Mouse (Mus musculus) G1E-ER4 (cell line): Measurements from ENCODE around the gene Gm20388. TPM values are rescaled to one million over a fixed set of nuclear protein-coding genes. Genes with fewer than 3 reads are reported as not detected.

Experiments
- GATA1 ChIP-seq: IDR thresholded peaks from one replicate; pipeline ENCODE4 v1.8.0; 2012; ENCODE audit warnings: low read length, inconsistent platforms
- polyA plus RNA-seq: library from polyadenylated mRNA; stranded (reverse); fragments of >175 nt; gene quantifications from 2 replicates; pipeline ENCODE4 v1.2.3, GENCODE M21; 2012

Gm20388 gene
- polyA plus RNA-seq, 1 experiment = not detected

GRCm38 (mm10) chr8:124146286-124146685, 4235.6 kb downstream of the Gm20388 start:
- no peak for TF ChIP-seq GATA1

- no peak for TF ChIP-seq GATA1
These were observed 4239.4 kb downstream of the Gm20388 start for GRCm38 (mm10) chr8:124150009-124150408.

GRCm38 (mm10) chr8:124150536-124150935, 4239.9 kb downstream of the Gm20388 start:
- TF ChIP-seq GATA1 = no peak

- no peak for TF ChIP-seq GATA1
These were observed 4241.2 kb downstream of the Gm20388 start for GRCm38 (mm10) chr8:124151881-124152280.

- TF ChIP-seq GATA1 = no peak
These were observed 4242.1 kb downstream of the Gm20388 start for GRCm38 (mm10) chr8:124152771-124153170.

GRCm38 (mm10) chr8:124156324-124156723, 4245.7 kb downstream of the Gm20388 start:
- no peak for TF ChIP-seq GATA1

- no peak for TF ChIP-seq GATA1
These were observed 4251.0 kb downstream of the Gm20388 start for GRCm38 (mm10) chr8:124161683-124162082.

- no peak for TF ChIP-seq GATA1
These were observed 4252.6 kb downstream of the Gm20388 start for GRCm38 (mm10) chr8:124163258-124163657.

GRCm38 (mm10) chr8:124169749-124170148, 4259.1 kb downstream of the Gm20388 start:
- TF ChIP-seq GATA1 = no peak

GRCm38 (mm10) chr8:124170671-124171070, 4260.0 kb downstream of the Gm20388 start:
- TF ChIP-seq GATA1 = no peak

- no peak for TF ChIP-seq GATA1
These were observed 4261.2 kb downstream of the Gm20388 start for GRCm38 (mm10) chr8:124171557-124172528.

- TF ChIP-seq GATA1 = no peak
These were observed 4263.0 kb downstream of the Gm20388 start for GRCm38 (mm10) chr8:124173688-124174087.

GRCm38 (mm10) chr8:124176133-124176532, 4265.5 kb downstream of the Gm20388 start:
- TF ChIP-seq GATA1 = no peak

GRCm38 (mm10) chr8:124180681-124181445, 4270.2 kb downstream of the Gm20388 start:
- TF ChIP-seq GATA1 = no peak

GRCm38 (mm10) chr8:124181751-124182150, 4271.1 kb downstream of the Gm20388 start:
- TF ChIP-seq GATA1 = no peak

GRCm38 (mm10) chr8:124182224-124182623, 4271.6 kb downstream of the Gm20388 start:
- no peak for TF ChIP-seq GATA1

- no peak for TF ChIP-seq GATA1
These were observed 4273.4 kb downstream of the Gm20388 start for GRCm38 (mm10) chr8:124184078-124184477.
